Mouse (Mus musculus): ENCODE data around the gene Epb41l3. TPM values are rescaled to one million over a fixed set of nuclear protein-coding genes. Genes with fewer than 3 reads are reported as not detected.

The Epb41l3 gene
- polyA plus RNA-seq, 1 experiment from 2014 or later: 28.7 TPM

DNA sequence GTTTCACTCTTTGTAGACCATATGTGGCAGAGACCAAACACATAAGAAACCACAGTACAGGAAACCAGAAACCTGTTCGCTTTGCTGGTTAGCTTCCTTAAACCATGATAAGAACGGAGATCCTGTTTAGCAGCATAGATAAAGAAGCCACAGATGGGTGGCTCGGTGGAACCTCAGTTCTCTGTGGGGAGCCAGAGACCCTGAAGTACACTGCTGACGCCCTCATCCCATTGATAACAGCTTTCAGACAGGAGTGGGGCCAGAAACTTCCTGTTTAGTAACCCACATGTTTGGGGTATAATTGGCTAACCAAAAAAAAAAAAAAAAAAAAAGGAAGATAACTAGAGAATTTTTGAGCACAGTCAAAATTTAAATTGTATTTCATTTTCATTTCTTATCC is 189.7 kb downstream of the Epb41l3 start:
- Histone ChIP-seq H3K4me3 (ENCODE audit: low read depth, low read length) (no peak overlapping the region), H3K4me1 (replicated peaks; ENCODE audit: control insufficient read depth, insufficient read depth, low read length) (peaks cover 7% of the 10 kb centered on the region; the same call in 1 of the 2 replicates), H3K36me3 (ENCODE audit: control insufficient read depth, insufficient read depth, low read length) (no peaks in the 10 kb centered on the region), H3K9me3 (ENCODE audit: control insufficient read depth, low read length) (no peaks in the 10 kb centered on the region), H3K27me3 (replicated peaks; ENCODE audit: control insufficient read depth, insufficient read depth, low read length) (0 out of 2 replicates have a peak, but pooled peaks cover 3% of the 10 kb centered on the region), H3K27ac (ENCODE audit: low read depth, low read length) (no peak overlapping the region), H3K4me2 (no peak overlapping the region), H3K9ac (ENCODE audit: low read depth, low read length) (no peak overlapping the region)
- ATAC-seq (replicated peaks; ENCODE audit: low FRiP score): no peak; the same call in 1 of the 2 replicates
- no peak for DNase-seq (ENCODE audit: low spot score)
- WGBS: 13% methylated on average over 4 of the region's 4 CpGs

DNA sequence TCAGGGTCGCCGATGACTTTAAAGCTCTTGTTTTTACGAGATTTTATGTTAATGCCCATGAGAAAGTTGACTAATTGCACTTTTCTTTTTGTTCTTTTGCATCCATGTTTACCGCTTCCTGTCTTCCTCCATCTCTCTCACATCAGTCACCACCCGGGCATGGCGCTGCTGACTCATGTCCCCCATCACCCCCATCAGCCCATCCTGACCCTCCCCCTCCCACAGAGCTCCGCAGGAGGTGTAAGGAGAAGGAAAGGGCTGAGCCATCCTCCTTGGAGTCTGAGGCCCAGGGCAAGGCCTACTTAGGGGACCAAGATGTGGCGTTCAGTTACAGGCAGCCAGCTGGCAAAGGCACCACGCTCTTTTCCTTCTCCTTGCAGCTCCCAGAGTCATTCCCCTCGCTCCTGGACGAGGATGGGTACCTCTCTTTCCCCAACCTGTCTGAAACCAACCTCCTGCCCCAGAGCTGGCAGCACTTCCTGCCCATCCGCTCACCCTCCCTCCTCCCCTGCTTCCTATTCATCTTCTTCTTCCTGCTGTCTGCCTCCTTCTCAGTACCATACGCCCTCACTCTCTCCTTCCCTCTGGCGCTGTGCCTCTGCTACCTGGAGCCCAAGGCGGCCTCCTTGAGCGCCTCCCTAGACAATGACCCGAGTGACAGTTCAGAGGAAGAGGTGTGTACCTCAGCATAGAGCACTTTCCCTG is 190.4 kb downstream of the Epb41l3 start:
- WGBS: 26% methylated on average over 17 of the region's 17 CpGs
- H3K27ac ChIP-seq (ENCODE audit: low read depth, low read length): no peak overlapping the region
- no peak overlapping the region for H3K9ac ChIP-seq (ENCODE audit: low read depth, low read length)
- H3K4me2 ChIP-seq: no peak overlapping the region; the same call in 1 of the 2 replicates
- H3K4me1 ChIP-seq (replicated peaks; ENCODE audit: control insufficient read depth, insufficient read depth, low read length): peaks cover 7% of the 10 kb centered on the region; the same call in 1 of the 2 replicates
- ATAC-seq (replicated peaks; ENCODE audit: low FRiP score): 0 out of 2 replicates have a peak, but pooled peaks have one; percentile 8
- 0 out of 2 replicates have a peak, but pooled peaks cover 3% of the 10 kb centered on the region for H3K27me3 ChIP-seq (replicated peaks; ENCODE audit: control insufficient read depth, insufficient read depth, low read length)
- H3K9me3 ChIP-seq (ENCODE audit: control insufficient read depth, low read length): no peaks in the 10 kb centered on the region
- no peaks in the 10 kb centered on the region for H3K36me3 ChIP-seq (ENCODE audit: control insufficient read depth, insufficient read depth, low read length)
- DNase-seq (ENCODE audit: low spot score): no peak
- no peak overlapping the region for H3K4me3 ChIP-seq (ENCODE audit: low read depth, low read length)

DNA sequence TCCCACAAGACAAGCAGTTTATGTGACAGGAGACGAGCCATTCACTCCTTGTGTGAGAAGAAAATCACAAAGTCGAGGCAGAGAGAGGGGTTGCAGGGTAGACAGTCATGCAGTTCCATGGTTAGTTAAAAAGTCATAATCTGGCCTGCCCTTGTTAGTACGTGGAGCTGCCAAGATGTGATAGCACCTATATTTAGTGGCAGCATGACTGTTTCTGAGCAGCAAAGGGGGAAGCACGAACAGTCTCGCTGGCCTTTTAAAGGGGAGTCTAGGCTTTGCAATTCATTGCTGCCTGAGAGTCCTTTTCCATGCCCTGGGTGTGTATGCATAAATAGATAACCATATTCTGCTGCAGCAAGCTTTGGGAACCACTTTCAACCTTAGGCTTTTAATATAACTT is 191.5 kb downstream of the Epb41l3 start:
- no peaks in the 10 kb centered on the region for H3K9me3 ChIP-seq (ENCODE audit: control insufficient read depth, low read length)
- ATAC-seq (replicated peaks; ENCODE audit: low FRiP score): no peak
- H3K4me1 ChIP-seq (replicated peaks; ENCODE audit: control insufficient read depth, insufficient read depth, low read length): peaks cover 7% of the 10 kb centered on the region; the same call in 1 of the 2 replicates
- no peak overlapping the region for H3K27ac ChIP-seq (ENCODE audit: low read depth, low read length)
- DNase-seq (ENCODE audit: low spot score): no peak
- no peak overlapping the region for H3K4me3 ChIP-seq (ENCODE audit: low read depth, low read length)
- H3K4me2 ChIP-seq: no peak overlapping the region
- no peak overlapping the region for H3K9ac ChIP-seq (ENCODE audit: low read depth, low read length)
- no peaks in the 10 kb centered on the region for H3K36me3 ChIP-seq (ENCODE audit: control insufficient read depth, insufficient read depth, low read length)
- 55% methylated on average over 5 of the region's 5 CpGs for WGBS
- H3K27me3 ChIP-seq (replicated peaks; ENCODE audit: control insufficient read depth, insufficient read depth, low read length): 0 out of 2 replicates have a peak, but pooled peaks cover 3% of the 10 kb centered on the region

DNA sequence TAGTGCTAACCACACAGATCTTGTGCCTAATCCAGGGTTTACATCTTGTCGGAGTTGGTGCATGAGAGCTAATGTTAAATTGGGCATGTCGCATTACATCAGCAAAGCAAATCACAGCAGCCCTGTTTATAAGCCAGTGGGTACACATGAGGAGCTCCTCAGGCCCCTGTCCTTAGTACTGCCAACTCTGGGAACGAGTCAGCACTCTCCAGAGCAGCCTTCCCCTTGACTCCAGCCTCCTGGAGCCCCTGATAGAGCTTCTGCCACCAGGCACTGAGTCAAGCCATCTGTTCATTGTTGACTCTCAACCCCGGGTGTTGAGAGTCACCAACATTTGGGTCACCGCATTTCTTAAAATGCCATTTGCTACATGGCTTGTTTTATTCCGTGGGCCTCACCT is 192.0 kb downstream of the Epb41l3 start:
- Histone ChIP-seq H3K4me3 (ENCODE audit: low read depth, low read length) (no peak overlapping the region), H3K36me3 (ENCODE audit: control insufficient read depth, insufficient read depth, low read length) (no peaks in the 10 kb centered on the region), H3K27me3 (replicated peaks; ENCODE audit: control insufficient read depth, insufficient read depth, low read length) (0 out of 2 replicates have a peak, but pooled peaks cover 3% of the 10 kb centered on the region), H3K27ac (ENCODE audit: low read depth, low read length) (no peak overlapping the region), H3K9me3 (ENCODE audit: control insufficient read depth, low read length) (no peaks in the 10 kb centered on the region), H3K9ac (ENCODE audit: low read depth, low read length) (no peak overlapping the region), H3K4me2 (no peak overlapping the region), H3K4me1 (replicated peaks; ENCODE audit: control insufficient read depth, insufficient read depth, low read length) (peaks cover 7% of the 10 kb centered on the region; the same call in 1 of the 2 replicates)
- 61% methylated on average over 6 of the region's 6 CpGs for WGBS
- no peak for ATAC-seq (replicated peaks; ENCODE audit: low FRiP score)
- no peak for DNase-seq (ENCODE audit: low spot score)

DNA sequence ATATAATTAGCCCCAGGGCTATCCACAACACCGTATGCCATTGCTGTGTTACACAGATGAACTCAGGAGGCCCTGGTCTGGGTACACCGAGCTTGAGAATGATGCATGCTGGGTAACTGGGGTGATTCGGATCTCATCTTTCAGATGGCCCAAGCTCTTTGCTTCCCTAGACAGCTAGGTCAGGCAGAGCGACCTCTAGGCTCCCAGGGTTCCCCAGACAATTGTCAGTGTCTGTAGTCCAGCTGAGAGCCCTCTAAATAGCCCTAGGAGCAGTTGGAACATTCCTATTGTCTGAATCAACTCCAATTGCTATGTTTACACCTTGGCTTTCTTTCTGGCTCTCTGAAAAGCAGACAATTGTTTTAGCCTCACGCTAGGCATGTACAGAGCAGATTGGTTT is 201.9 kb downstream of the Epb41l3 start:
- Histone ChIP-seq H3K4me3 (ENCODE audit: low read depth, low read length) (no peak overlapping the region), H3K4me2 (no peak overlapping the region), H3K9ac (ENCODE audit: low read depth, low read length) (no peak overlapping the region), H3K27ac (ENCODE audit: low read depth, low read length) (no peak overlapping the region), H3K9me3 (ENCODE audit: control insufficient read depth, low read length) (no peaks in the 10 kb centered on the region), H3K27me3 (replicated peaks; ENCODE audit: control insufficient read depth, insufficient read depth, low read length) (no peaks in the 10 kb centered on the region), H3K4me1 (replicated peaks; ENCODE audit: control insufficient read depth, insufficient read depth, low read length) (no peaks in the 10 kb centered on the region), H3K36me3 (ENCODE audit: control insufficient read depth, insufficient read depth, low read length) (no peaks in the 10 kb centered on the region)
- 69% methylated on average over 5 of the region's 5 CpGs for WGBS
- no peak for ATAC-seq (replicated peaks; ENCODE audit: low FRiP score)
- DNase-seq (ENCODE audit: low spot score): no peak

DNA sequence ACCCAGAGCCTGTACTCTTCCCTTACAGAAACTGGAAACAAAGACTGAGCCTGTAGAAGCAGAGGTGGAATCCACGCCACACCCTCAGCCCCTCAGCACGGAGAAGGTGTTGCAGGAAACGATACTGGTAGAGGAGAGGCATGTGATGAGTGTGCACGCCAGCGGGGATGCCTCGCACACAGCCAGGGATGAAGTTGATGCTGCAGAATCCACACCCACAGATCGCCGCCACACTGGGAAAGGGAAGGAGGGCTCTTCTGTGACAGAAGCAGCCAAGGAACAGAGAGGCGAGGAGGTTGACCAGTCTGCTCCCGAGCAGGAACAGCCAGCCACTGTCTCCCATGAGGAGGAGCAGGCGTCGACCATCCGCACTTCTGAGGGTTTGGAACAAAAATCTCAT is 209.0 kb downstream of the Epb41l3 start:
- Histone ChIP-seq H3K9me3 (ENCODE audit: control insufficient read depth, low read length) (no peaks in the 10 kb centered on the region), H3K4me2 (no peak overlapping the region), H3K27me3 (replicated peaks; ENCODE audit: control insufficient read depth, insufficient read depth, low read length) (no peaks in the 10 kb centered on the region), H3K36me3 (ENCODE audit: control insufficient read depth, insufficient read depth, low read length) (peaks cover 3% of the 10 kb centered on the region), H3K9ac (ENCODE audit: low read depth, low read length) (no peak overlapping the region), H3K4me1 (replicated peaks; ENCODE audit: control insufficient read depth, insufficient read depth, low read length) (no peaks in the 10 kb centered on the region), H3K4me3 (ENCODE audit: low read depth, low read length) (no peak overlapping the region), H3K27ac (ENCODE audit: low read depth, low read length) (no peak overlapping the region)
- ATAC-seq (replicated peaks; ENCODE audit: low FRiP score) (no peak), DNase-seq (ENCODE audit: low spot score) (no peak)
- WGBS: 90% methylated on average over 13 of the region's 13 CpGs

DNA sequence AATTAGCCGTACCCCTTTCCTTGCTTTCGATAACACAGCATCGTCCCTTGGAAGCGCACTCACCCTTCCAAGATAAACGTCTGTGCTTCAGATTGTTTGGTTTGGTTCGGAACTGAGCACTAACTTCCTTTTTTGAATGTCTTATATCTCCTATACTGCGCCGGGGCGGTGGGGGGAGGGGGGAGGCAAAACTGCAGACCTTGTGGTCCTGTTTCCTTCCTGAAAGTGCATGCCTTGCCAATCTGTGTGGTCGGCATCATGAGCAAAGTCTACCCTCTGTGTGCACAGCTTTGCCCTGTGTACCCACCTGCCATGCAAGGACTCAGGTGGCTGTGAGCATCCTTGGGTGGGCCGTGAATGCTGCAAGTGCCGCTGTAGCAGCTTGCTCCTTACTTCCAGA is 212.6 kb downstream of the Epb41l3 start:
- H3K4me2 ChIP-seq: no peak overlapping the region
- no peak overlapping the region for H3K9ac ChIP-seq (ENCODE audit: low read depth, low read length)
- peaks cover 3% of the 10 kb centered on the region for H3K36me3 ChIP-seq (ENCODE audit: control insufficient read depth, insufficient read depth, low read length)
- H3K4me1 ChIP-seq (replicated peaks; ENCODE audit: control insufficient read depth, insufficient read depth, low read length): no peaks in the 10 kb centered on the region
- no peak for ATAC-seq (replicated peaks; ENCODE audit: low FRiP score)
- H3K9me3 ChIP-seq (ENCODE audit: control insufficient read depth, low read length): no peaks in the 10 kb centered on the region
- DNase-seq (ENCODE audit: low spot score): no peak
- no peaks in the 10 kb centered on the region for H3K27me3 ChIP-seq (replicated peaks; ENCODE audit: control insufficient read depth, insufficient read depth, low read length)
- WGBS: 73% methylated on average over 12 of the region's 12 CpGs
- H3K27ac ChIP-seq (ENCODE audit: low read depth, low read length): no peak overlapping the region
- no peak overlapping the region for H3K4me3 ChIP-seq (ENCODE audit: low read depth, low read length)

DNA sequence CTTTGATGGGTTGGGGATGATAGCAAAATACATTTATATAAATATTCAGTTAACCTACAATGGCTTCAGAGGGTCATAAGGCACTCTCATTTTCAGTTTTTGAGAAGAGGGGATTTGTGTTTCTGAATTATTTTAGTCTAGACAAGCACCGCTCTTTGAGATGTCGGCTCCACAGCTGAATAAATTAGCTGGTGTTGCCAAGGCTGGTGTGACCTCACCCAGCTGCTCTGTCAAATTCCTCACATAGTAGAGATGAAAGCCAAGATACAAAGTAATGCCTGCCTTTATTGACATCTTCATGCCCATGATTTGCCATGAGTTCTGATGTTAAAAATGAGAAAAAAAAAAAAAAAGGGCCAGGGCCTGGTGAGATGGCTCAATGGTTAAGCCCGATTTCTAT is 214.8 kb downstream of the Epb41l3 start:
- Histone ChIP-seq H3K4me2 (no peak overlapping the region), H3K9ac (ENCODE audit: low read depth, low read length) (no peak overlapping the region), H3K4me3 (ENCODE audit: low read depth, low read length) (no peak overlapping the region), H3K36me3 (ENCODE audit: control insufficient read depth, insufficient read depth, low read length) (peaks cover 3% of the 10 kb centered on the region), H3K9me3 (ENCODE audit: control insufficient read depth, low read length) (no peaks in the 10 kb centered on the region), H3K4me1 (replicated peaks; ENCODE audit: control insufficient read depth, insufficient read depth, low read length) (no peaks in the 10 kb centered on the region), H3K27ac (ENCODE audit: low read depth, low read length) (no peak overlapping the region), H3K27me3 (replicated peaks; ENCODE audit: control insufficient read depth, insufficient read depth, low read length) (no peaks in the 10 kb centered on the region)
- DNase-seq (ENCODE audit: low spot score) (no peak), ATAC-seq (replicated peaks; ENCODE audit: low FRiP score) (no peak)
- 85% methylated on average over 3 of the region's 3 CpGs for WGBS

DNA sequence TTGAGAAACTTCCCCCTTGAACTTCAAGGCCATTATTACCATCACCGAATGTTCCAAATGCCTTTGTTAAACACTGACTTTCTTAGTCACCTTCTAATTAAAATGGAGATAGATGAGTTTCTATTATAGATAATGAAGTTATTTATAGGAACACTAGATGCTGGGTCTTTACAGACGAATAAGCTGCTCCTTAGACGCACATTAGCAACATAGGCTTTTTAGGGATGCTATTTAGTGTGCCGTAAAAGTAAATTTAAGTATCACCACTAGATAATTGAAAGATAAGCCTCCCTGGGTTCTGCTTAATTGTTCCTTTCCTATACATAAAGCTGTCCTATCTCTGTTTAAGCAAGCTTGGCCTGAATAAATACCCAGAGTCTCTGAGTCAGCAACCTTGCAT is 226.1 kb downstream of the Epb41l3 start:
- Histone ChIP-seq H3K27ac (ENCODE audit: low read depth, low read length) (no peak overlapping the region), H3K4me3 (ENCODE audit: low read depth, low read length) (no peak overlapping the region), H3K4me2 (no peak overlapping the region), H3K36me3 (ENCODE audit: control insufficient read depth, insufficient read depth, low read length) (no peaks in the 10 kb centered on the region), H3K27me3 (replicated peaks; ENCODE audit: control insufficient read depth, insufficient read depth, low read length) (no peaks in the 10 kb centered on the region), H3K4me1 (replicated peaks; ENCODE audit: control insufficient read depth, insufficient read depth, low read length) (no peaks in the 10 kb centered on the region), H3K9me3 (ENCODE audit: control insufficient read depth, low read length) (no peaks in the 10 kb centered on the region), H3K9ac (ENCODE audit: low read depth, low read length) (no peak overlapping the region)
- 75% methylated on average over 4 of the region's 4 CpGs for WGBS
- DNase-seq (ENCODE audit: low spot score) (no peak), ATAC-seq (replicated peaks; ENCODE audit: low FRiP score) (no peak)
